Mouse (Mus musculus): ENCODE measurements at regions not wholly inside any gene's neighbourhood (a gene's known extent, or its start where the extent isn't known, plus 50 kb on each side); places are given as distances from the start of the nearest gene placed in this dataset.

DNA sequence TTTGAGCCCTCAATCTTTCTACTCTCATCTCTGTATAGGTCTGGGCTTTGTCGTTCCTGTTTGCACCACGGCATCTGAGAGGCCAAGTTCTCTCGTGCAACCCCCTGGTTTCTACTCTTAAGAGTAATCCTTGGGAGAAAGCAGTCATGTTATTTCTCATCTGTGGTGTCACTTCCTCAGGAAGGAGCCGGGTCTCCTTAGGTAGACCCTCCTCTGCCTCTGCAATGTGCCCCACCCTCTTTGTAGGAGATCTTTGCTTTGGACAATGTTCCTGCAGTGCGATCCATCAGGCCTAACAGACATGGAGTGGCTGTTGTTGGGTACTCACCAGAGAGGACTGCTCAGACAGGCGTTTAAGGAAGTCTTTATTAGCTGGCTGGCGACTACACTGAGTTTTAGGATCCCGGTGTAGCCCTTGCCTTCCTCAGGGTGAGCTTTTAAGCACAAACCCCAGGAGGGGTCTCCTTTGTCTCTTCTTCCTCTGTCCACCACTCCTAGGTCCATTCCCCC, 94.0 kb upstream of the Hmcn1 start:
- intact Hi-C loops (cut with DNase I), result loop anchor here (10.0 kb wide), 1 partner anchor 88 kb away; no protein-coding TSS in a partner anchor
- no peak for DNase-seq (ENCODE audit: low spot score in 2 of 2)

DNA sequence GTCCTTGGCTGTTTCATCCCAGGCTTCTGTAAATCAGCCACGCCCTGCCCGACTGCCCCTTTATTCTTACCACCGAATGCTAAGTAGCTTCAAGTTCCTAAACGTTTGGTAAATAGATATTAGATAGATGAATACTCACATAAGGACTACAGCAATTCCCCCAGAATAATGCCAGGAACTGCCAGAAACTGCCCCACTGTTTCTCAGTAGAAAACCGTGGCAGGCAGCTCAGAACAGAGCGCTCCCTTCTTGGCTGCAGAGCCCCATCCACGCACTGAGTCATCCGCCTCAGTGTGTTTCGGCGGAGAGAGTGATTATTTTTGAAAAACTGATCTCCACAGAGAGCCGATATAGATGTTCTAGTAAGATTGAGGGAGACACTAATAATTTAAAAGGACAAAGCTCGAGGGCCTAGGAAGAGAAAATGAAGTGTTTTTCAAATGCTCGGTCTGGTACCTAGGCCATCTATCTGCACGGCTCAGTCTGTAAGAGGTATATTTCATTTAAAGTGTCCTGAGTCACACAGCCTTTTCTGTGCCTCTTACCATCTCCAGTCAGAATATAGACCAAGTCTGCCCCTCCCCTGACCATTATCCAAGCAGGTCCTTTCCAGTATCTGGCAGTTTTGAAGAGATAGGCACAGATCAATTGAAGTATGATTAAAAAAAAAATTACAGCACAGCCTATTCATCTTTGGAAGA, 94.4 kb upstream of the Gm47985 start:
- intact Hi-C loops (cut with DNase I), result loop anchor here (10.0 kb wide), 1 partner anchor 87 kb away; no protein-coding TSS in a partner anchor
- DNase-seq (ENCODE audit: low spot score in 2 of 2), result peak; percentile 67 to 80

DNA sequence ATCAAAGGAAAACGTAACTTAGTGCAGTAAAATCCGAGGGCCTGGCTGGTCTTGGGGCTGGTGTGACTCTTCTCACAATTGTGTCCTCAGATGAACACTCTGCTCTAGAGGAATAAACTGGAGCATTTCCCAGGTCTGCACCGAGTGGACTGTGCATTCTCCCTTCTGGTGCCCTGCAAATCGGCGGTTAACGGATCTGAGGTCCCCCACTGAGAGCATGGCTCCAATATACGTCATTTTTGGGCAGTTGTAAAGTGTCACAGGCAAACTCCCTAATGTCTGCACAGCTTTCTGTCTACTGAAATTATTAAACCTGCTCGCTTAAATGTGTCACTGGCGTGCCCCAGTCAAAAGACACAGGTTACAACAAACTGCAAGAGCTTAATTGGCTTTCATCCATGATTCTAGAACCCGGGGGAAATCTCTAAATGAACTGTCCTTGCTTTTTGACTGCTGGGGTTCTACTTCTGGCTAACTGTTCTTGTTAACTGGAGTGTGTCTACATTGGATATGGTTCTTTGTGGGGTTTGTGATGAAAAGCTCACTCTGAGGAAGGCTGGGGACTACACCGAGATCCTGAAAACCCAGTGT, 93.7 kb upstream of the Gm47985 start:
- intact Hi-C loops (cut with DNase I), result loop anchor here (10.0 kb wide), 1 partner anchor 86 kb away; no protein-coding TSS in a partner anchor
- DNase-seq (ENCODE audit: low spot score in 2 of 2), result no peak

DNA sequence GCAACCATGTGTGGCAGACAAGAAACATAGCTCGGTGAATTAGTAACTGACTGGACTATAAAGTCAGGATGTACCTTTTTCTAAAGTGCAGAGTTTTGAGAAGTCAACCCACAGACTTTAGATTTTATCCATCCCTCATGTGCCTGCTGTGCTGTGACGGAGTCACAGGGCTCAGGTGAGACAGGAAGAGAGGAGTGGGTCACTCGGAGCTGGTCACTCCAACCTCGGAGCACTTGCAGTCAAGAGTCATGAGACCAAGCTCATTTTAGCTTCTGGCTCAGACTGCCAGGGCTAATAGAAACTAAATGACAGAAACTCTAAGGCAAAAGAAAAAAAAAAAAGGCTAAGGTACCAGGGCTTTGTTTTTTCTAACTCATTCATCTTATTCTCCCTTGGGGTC, 90.3 kb upstream of the Gm47985 start:
- intact Hi-C loops (cut with DNase I), result no loop called here
- DNase-seq (ENCODE audit: low spot score in 2 of 2), result no peak

DNA sequence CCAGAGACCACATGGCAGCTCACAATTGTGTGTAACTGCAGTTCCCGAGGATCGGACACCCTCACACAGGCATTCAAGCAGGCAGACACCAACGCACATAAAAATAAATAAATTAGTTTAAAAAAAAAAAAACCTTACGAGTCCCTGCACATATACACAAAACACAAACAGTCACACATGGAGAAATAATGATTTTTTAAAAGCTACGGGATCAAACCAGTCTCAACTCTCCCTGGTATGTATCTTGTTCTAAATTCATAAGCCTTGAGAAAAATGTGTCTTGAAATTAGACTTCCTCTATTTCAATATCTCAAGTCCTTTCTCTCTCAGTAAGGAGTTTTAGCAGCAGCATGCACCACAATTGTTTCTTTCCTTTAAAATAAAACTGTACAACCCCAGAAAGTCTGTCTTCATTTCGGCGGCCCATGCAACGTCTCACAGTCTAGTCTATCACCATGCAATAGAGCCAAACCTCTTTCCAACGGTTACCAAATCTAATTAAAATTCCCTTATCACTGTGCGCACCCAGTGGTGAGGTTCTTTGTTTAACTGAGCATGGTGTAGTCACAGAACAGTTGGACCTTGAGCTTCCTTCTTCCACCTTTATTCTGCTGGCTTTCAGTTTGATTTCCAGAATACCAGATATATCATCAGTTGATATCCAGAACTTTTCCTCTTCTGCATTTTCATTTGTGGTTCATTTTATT, 86.8 kb upstream of the Gm47985 start:
- DNase-seq (ENCODE audit: low spot score in 2 of 2), result no peak
- intact Hi-C loops (cut with DNase I), result no loop called here

DNA sequence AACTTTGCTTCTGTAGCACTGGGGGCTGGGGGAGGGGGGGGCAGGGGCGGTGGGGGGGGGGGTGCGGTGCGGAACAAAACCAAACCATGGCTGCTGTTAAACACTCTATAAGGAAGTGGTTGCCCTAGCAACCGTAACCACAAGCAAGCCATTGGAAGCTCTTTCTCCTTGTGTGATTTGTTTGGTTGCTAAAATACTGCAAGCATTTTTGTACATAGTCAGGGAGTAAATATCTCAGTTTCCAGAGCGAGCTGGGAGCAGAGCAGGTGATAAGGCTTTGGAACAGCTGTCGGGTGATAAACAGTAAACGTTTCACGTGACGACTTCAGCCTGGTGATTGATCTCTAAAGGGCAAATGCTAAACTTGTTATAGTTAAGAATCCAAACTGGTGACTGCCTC, 86.3 kb upstream of the Gm47985 start:
- no peak for DNase-seq (ENCODE audit: low spot score in 2 of 2)
- intact Hi-C loops (cut with DNase I), result no loop called here

DNA sequence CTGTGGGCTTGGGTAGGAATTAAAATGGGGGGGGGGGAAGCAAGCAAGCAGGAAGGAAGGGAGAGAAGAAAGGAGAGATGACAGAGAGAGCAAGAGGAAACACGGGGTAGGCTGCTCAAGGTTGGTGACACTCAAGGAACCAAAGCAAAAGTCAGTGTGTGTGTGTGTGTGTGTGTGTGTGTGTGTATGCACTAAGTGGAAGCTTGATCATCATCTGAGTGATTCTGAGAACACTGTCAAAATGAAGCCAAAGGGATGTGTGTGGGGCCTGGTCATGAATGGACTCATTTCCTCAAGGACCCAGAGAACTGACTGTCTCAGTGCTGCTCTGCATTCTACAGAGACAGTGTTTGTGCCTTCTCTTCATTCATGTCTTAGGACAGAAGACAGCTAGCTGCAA, 84.8 kb upstream of the Gm47985 start:
- intact Hi-C loops (cut with DNase I), result no loop called here
- DNase-seq (ENCODE audit: low spot score in 2 of 2), result no peak

DNA sequence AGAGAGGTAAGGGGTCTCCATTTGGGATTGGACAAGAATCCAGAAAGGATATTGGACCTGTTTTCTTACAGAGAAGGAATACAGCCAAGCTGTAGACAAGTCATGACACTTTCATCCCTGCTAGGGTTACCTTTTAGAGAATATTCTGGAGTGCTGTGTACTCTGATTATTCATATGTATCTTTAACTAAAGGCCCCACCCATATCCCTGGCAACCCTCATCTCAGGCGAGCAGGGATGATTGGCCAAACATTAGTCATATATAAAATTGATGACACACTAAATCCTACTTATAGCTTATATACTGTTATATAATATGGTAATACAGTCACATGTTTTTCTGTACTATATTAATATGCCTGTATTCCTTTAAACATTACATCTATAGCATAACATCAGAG, 83.6 kb upstream of the Gm47985 start:
- intact Hi-C loops (cut with DNase I), result no loop called here
- DNase-seq (ENCODE audit: low spot score in 2 of 2), result no peak

DNA sequence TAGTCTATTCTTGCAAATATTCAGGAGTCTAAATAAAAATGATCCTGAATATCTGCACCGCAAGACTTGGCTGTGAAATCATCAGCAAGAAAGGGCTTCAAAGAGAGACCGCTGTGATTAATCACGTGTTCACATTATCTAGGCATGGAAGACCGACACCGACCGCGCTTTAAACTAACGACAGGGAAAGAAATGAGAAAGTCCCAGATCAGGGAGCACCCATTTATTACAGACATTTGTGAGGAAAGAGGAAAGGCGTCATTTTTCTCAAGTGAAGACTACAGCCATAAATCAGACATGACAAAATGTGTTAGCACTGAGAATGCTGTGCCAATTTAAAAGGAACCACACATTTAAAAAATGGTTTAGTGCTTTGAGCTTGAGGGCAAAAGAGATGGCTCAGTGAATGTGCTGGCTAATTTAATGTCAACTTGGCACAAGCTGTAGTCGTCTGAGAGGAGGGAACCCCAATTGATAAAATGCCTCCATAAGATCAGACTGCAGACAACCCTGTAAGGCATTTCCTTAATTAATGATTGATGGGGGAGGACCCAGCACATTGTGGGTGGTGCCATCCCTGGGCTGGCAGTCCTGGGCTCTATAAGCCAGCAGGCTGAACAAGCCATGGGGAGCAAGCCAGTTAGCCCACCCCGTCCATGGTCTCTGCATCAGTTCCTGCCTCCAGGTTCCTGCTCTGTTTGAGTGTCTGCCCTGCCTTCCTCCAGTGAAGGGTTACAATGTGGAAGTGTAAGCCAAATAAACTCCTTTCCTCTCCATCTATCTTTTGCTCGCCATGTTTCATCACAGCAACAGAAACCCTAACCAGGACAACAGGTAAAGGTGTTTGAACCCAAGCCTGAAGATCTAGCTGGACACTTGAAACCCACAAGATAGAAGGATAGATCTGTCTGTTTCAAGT, 81.5 kb upstream of the Gm47985 start:
- no peak for DNase-seq (ENCODE audit: low spot score in 2 of 2)
- intact Hi-C loops (cut with DNase I), result no loop called here

DNA sequence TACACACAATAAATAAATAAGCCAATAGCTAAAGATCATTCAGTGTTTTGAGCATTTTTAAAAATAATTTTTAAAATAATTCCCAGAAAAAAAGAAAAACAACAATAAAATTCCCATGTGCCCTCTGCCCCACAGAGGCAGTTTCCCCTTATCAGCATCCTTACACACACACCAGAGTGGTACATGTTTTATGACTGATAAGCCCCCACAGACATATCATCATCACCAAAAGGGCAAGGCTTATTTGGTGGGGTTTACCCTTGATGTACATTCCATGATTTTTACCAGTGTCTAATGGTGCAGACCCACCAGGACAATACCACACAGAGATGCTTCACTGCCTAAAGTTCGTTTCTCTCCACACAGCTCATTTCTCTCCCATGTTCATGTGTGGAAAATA, 80.8 kb upstream of the Gm47985 start:
- DNase-seq (ENCODE audit: low spot score in 2 of 2), result no peak
- intact Hi-C loops (cut with DNase I), result no loop called here

DNA sequence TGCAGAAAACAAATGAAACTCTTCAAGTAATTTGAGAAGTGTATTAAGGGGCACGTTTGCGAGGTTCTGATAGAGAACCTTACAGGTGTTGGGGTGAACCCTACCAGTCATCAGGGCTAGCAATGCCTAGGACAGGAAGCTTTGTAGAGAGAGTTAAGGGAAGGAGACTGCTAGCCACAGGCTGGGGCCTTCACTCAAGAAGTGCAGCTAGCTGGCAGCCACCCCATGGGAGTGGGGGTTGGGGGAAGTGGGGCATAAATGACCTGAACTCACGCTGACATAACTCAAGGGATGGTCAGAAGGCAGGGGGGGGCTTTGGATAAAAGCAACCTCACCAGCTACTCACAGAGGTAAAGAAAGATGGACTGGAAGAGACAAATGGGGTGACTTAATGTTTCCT, 80.3 kb upstream of the Gm47985 start:
- intact Hi-C loops (cut with DNase I), result no loop called here
- DNase-seq (ENCODE audit: low spot score in 2 of 2), result no peak

DNA sequence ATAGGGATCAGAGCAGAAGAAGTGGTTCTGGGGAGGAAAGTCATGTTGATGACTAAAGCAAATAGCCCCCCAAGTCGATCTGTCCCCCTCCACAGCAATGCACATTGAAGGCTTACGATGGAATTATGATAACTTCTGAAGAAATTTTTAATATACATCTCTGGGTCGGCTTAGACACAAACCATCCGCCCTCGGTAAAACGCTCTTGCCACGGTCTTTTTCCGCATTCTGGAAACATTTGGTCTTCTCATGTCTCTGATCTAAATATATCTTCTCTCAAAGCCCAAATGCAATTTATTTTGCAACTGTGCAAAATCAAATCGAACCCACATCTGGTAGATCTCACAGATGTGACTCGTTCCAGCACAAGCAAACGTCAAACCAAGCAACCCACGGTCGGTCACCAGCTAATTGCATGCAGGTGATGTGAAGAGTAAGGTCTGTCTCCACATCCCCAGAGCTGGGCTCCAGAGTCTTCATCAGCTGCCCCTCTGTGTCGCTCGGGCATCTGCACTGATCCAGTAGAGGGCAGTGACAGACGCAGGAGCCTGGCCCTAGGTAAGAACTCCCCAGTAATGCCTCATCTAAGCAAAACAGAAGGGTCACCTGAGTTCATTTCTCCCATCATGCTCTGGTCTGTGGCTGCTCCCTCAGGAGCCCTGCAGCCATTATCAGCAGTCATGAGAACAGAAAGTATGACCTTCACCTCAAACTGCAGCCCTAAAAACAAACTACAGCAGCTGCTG, 79.5 kb upstream of the Gm47985 start:
- intact Hi-C loops (cut with DNase I), result no loop called here
- no peak for DNase-seq (ENCODE audit: low spot score in 2 of 2)

DNA sequence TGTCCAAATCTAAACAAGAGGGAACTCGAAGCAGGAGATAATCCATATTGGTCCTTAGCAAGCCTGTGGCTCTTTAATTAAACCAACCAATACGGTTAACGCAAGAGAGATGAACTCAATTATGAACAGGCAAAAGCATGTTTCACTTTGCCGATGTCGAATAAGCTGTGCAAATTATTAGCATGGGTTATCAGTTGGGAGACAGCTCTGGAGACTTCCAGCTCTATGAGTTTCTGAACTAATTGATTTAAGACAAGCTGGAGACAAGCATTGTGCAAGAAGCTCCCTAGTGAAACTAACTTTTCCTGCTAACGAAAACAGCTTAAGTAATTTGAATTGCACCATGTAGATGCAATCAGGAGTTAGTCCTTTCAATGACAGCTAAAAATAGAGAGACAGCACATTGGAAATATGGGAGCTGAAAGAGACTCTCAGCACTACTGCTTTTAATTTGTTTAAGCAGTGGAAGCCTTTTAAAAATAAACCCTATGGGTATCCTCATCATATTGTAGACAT, 78.8 kb upstream of the Gm47985 start:
- intact Hi-C loops (cut with DNase I), result no loop called here

DNA sequence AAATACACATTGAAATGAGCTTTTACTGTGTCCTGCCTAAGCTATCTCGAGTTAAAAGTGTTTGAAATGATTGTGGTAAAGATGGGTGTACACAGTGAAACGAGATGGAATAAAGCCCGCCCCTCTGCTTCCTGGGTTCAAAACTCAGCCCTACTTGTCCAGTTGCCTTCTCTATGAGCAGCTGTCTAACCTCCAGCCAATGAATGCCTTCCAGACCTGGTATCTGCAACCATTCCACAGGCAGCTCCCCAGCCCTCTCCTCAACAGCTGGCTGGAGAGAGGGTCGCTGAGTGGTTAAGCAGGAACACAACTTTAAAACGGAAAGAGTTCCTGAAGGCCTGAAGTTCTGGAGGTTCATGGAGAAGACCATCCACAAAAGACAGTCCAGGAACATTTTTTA, 78.0 kb upstream of the Gm47985 start:
- no peak for DNase-seq (ENCODE audit: low spot score in 2 of 2)
- intact Hi-C loops (cut with DNase I), result no loop called here

More for the DNA sequence above, 78.8 kb upstream of the Gm47985 start:
- no peak for DNase-seq (ENCODE audit: low spot score in 2 of 2)

DNA sequence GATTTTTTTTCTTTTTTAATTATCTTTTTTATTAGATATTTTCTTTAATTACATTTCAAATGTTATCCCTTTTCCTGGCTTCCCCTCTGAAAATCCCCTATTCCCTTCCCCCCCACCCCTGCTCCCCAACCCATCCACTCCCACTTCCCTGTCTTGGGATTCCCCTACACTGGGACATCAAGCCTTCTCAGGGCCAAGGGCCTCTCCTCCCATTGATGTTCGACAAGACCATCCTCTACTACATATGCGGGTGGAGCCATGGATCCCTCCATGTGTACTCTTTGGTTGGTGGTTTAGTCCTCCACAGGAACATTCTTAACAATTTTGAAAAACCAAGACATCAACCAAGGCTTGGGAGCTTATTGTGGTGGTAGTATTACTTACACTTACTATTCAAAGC, 77.5 kb upstream of the Gm47985 start:
- intact Hi-C loops (cut with DNase I), result no loop called here

DNA sequence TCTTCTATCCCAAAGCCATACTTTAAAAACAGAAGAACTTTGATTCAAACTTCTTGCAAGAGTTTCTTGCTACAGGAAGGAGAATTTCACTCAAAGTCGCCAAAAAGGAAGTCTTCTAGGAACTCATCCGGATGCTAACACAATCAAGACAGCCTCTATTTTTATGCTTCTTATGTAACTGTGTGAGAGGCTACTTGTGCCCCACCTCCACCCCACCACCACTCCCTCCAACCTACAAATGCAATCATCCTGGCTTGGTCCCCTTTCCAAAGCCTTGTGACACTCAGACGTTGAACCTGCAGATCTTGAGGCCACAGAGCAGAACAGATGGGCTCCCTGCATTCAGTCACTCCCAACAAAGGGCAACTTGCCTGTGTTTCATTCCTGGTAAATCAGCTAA, 77.1 kb upstream of the Gm47985 start:
- intact Hi-C loops (cut with DNase I), result no loop called here
- no peak for DNase-seq (ENCODE audit: low spot score in 2 of 2)

More for the DNA sequence above, 77.5 kb upstream of the Gm47985 start:
- DNase-seq (ENCODE audit: low spot score in 2 of 2), result no peak

DNA sequence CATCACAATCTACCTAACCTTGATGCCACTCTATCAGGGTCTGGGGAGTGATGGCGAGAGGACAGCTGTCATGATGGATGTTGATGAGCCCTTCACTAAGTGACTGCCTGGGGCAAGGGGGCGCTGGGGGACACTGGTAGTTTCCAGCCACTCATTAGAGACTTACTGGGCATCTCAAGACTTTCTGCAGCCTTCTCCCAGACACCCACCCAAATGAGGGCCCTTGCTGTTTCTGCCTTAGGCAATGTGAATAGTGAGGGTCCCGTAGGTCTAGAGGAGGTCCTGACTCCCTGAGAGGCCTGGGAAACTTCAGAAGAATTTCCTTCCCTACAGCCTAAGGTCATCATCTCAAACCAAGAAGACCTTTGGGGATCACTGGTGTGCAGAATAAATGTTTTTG, 74.9 kb upstream of the Gm47985 start:
- intact Hi-C loops (cut with DNase I), result no loop called here
- DNase-seq (ENCODE audit: low spot score in 2 of 2), result no peak

DNA sequence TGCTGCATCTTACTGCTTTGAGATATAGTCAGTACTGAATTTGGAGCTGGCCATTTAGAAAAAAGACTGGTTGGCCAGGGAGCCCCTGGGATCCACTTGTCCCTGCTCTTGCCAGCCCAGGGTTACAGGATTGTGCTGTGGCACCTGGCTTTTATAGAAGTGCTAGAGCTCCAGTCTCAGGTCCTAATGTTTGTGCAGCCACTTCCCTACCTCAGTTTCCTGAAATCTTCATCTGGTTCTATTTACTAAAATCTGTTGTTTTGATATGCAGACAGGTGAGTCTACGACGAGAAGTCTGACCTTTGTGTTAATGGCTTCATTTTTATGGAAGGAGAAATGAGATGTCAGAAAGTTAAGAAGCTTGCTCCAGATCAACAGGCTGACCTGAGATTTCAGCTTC, 73.0 kb upstream of the Gm47985 start:
- intact Hi-C loops (cut with DNase I), result no loop called here
- no peak for DNase-seq (ENCODE audit: low spot score in 2 of 2)

DNA sequence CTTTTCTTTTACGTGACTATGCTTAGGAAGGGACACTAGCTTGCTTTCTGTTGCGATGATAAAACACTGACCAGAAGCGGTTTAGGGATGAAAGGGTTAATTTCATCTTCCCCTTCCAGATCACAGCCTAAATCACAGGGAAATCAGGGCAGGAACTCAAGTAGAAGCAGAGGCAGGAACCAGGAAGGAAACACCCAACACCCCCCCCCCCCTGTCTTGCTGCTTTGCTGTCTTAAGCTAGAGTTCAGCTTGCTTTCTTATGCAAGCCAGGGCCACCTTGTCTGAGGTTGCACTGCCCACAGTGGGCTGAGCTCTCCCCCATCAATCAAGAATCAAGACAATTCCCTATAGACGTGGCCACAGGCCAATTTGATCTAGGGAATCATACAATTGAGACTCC, 71.9 kb upstream of the Gm47985 start:
- intact Hi-C loops (cut with DNase I), result no loop called here
- no peak for DNase-seq (ENCODE audit: low spot score in 2 of 2)

Measured in left cerebral cortex, postnatal 36 days (tissue).